Mouse (Mus musculus) liver, adult 2 months (tissue): Measurements from ENCODE around the gene Clasrp.

Experiments used
- CTCF ChIP-seq: fragments of 200-500 bp; IDR thresholded peaks from 2 replicates; pipeline ENCODE4 v1.5.1; 2011; ENCODE audit warnings: low read depth, low read length, control low read depth
- POLR2A ChIP-seq: fragments of 200-500 bp; IDR thresholded peaks from 2 replicates; pipeline ENCODE4 v1.6.1; 2011; ENCODE audit warnings: low read length, control low read depth; ENCODE audit not compliant: insufficient read depth; ENCODE audit errors: extremely low read depth

GRCm38 (mm10) chr7:19554168-19554567, 50.1 kb downstream of the Clasrp start:
- TF ChIP-seq POLR2A (no peak), CTCF (no peak)
